Mouse (Mus musculus) hindbrain, embryonic 13.5 days (tissue): ENCODE measurements at regions not wholly inside any gene's neighbourhood (a gene's known extent, or its start where the extent isn't known, plus 50 kb on each side); places are given as distances from the start of the nearest gene placed in this dataset.
A peak's percentile ranks its signal among the peaks of the same experiment; 100 is the strongest.

Experiments
- ATAC-seq: fragments of 200-750 bp; cut with Nextera tagmentation; 2 replicates; pipeline ENCODE4 v1.8.0; 2017; ENCODE audit warnings: moderate TSS enrichment; ENCODE audit not compliant: low FRiP score
- H3K27ac ChIP-seq: fragments of 300-500 bp; sonication (generic); 2 replicates; pipeline ENCODE4 v1.5.1; 2015; ENCODE audit warnings: inconsistent platforms, mild to moderate bottlenecking, moderate library complexity
- H3K27me3 ChIP-seq: fragments of 300-500 bp; sonication (generic); 2 replicates; pipeline ENCODE4 v1.6.1; 2015; ENCODE audit warnings: mild to moderate bottlenecking, inconsistent platforms
- H3K36me3 ChIP-seq: fragments of 300-500 bp; sonication (generic); 2 replicates; pipeline ENCODE4 v1.6.1; 2015; ENCODE audit warnings: mild to moderate bottlenecking, inconsistent platforms
- H3K4me1 ChIP-seq: fragments of 300-500 bp; sonication (generic); replicated peaks from 2 replicates; pipeline ENCODE4 v1.6.1; 2015; ENCODE audit warnings: inconsistent platforms
- H3K4me2 ChIP-seq: fragments of 300-500 bp; sonication (generic); 2 replicates; pipeline ENCODE4 v1.6.1; 2015; ENCODE audit warnings: inconsistent platforms, mild to moderate bottlenecking, moderate library complexity
- H3K4me3 ChIP-seq: fragments of 300-500 bp; sonication (generic); 2 replicates; pipeline ENCODE4 v1.5.1; 2015; ENCODE audit warnings: mild to moderate bottlenecking, inconsistent platforms
- H3K9ac ChIP-seq: fragments of 300-500 bp; sonication (generic); 2 replicates; pipeline ENCODE4 v1.6.1; 2015; ENCODE audit warnings: mild to moderate bottlenecking, inconsistent platforms
- H3K9me3 ChIP-seq: fragments of 300-500 bp; sonication (generic); 2 replicates; pipeline ENCODE4 v1.6.1; 2016; ENCODE audit warnings: inconsistent platforms
- WGBS: fragments of 180-500 bp; shearing (Covaris S2); methylation state at CpG from one replicate; pipeline ENCODE4 v1.1.7; 2015; 5-methylcytosine and 5-hydroxymethylcytosine counted together

DNA sequence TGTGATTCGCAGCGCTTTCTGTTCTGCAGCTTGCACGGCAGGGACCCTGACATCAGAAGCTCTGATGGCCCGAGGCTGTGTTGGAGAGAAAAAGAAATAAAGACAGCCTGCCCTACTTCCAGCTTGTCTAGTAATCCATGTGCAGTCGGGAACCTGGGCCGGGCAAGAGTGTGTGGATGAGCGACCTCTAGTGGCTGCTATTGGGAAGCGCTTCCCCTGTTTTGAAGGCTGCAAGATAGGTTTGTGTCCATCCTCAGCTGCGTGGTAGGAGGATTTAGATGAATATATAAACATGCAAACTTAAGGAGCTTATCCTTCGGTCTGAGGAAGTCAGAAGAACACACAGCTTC is 111.5 kb upstream of the Stmnd1 start:
- Histone ChIP-seq H3K27me3 (no peaks in the 10 kb centered on the region), H3K4me2 (peak overlapping the region; percentile 50), H3K4me3 (peak overlapping the region; percentile 25), H3K9me3 (no peaks in the 10 kb centered on the region), H3K9ac (peak overlapping the region; percentile 60), H3K27ac (peak overlapping the region; percentile 60), H3K4me1 (peaks cover 10% of the 10 kb centered on the region), H3K36me3 (no peaks in the 10 kb centered on the region)
- 2% methylated on average over 10 of the region's 10 CpGs for WGBS
- ATAC-seq: peak; percentile 83

DNA sequence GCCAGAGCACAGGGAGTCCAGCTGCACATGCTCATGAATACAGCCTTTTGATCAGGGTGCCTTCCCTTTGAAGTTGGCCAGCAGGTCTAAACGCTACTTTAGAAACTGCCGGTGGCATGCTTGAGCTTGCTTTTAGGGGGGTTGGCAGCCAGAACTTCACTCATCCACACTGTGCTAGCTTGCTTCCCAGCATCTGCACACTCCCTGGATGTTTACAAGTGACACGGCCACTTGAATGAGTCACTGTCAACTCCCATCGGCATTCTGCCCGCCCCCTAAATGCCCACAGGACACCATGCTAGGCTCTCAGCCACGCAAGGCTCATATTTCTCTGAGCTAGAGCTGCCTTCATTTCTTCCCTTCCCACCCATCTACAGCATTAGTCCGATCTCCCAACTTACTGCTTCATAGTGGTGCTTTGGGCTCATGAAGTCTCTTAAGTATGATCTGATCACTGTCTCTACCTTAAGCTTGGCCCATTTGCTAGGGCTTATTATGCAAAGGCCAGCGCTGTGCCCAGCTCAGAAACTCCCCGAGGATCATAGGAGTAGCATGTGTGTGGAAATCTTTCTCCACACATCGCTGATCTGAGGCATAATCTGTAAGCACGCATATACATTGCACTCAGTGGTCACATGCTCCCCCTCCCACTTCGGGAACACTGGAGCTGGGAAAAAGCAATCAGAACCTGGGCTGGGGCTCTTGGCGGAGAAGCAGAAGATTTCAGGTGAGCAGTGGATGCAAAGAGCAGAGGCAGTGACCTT is 112.1 kb upstream of the Stmnd1 start:
- Histone ChIP-seq H3K9me3 (no peaks in the 10 kb centered on the region), H3K4me1 (peaks cover 10% of the 10 kb centered on the region), H3K27ac (peak overlapping the region; percentile 60), H3K4me3 (peak overlapping the region; percentile 25), H3K4me2 (peak overlapping the region; percentile 50), H3K9ac (peak overlapping the region; percentile 60), H3K36me3 (no peaks in the 10 kb centered on the region), H3K27me3 (no peaks in the 10 kb centered on the region)
- peak; percentile 61 for ATAC-seq
- 34% methylated on average over 13 of the region's 13 CpGs for WGBS

DNA sequence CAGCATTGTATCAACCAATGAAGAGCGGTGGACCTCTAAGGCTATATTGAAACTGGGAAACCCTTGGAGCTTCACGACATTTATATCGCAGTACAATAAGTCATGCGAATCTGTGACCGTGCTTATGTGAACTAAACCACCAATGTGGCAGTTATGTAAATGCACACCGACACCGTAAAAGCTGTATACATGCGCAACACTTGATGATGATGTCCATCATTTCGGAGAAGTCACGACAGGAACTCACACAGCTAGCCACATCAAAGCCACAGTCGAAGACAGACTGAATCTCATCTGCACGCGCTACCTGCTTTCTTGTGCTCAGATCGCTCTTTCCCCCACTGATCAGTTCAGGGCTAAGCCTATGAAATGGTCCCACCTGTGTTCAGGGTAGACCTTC is 114.2 kb upstream of the Stmnd1 start:
- WGBS: 93% methylated on average over 14 of the region's 14 CpGs
- Histone ChIP-seq H3K9me3 (no peaks in the 10 kb centered on the region), H3K9ac (no peak overlapping the region), H3K4me1 (peaks cover 10% of the 10 kb centered on the region), H3K27me3 (no peaks in the 10 kb centered on the region), H3K27ac (no peak overlapping the region), H3K4me3 (no peak overlapping the region), H3K36me3 (no peaks in the 10 kb centered on the region), H3K4me2 (no peak overlapping the region)
- ATAC-seq: no peak

DNA sequence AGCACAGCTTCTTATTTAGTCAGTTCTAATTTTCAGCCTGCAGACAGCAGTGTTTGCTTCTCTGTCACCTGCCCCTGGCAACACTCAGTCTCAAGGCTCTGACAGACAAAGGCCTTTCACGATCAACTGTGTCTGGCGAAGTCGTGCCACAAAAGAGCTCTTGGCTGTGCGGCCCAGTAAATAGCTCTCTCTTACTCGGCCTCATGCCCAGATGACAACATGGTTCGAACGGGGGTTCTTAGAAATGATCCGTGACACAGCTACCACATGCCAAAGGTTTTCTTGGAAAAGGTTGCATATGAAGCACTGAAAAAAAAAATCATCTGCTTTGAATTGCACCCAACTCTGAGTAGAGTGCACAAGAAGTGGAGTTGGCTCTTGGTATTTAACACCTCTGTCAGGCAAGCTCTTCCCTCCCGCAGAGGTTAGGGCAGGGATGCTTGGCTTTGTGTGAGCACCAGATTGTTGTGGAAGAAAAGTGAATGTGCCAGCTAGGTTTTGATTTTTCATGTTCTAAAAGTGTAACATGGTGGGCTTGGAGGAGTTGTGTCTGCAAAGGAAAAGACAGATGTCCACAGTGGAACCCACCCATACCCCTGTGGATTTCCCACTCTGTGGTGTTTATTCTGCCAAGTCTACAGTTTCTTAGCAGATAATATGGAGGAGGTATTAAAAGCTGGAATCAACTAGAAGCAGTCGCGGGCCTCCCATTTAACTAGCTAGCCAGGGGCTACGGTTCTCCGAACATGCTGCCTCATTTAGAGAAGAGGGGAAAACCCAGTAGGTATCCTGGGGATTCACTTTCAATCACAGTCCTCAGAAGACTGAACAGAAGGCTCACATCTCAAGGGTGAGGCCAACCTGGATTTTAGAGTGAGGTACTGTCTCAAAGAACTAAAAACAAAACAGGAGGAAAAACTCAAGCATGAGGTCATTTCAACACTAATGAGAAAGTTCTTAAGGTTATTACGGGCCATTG is 120.0 kb upstream of the Stmnd1 start:
- no peak overlapping the region for H3K9ac ChIP-seq
- no peaks in the 10 kb centered on the region for H3K4me1 ChIP-seq
- H3K4me3 ChIP-seq: no peak overlapping the region
- H3K4me2 ChIP-seq: no peak overlapping the region
- H3K36me3 ChIP-seq: no peaks in the 10 kb centered on the region
- no peak for ATAC-seq
- no peak overlapping the region for H3K27ac ChIP-seq
- H3K9me3 ChIP-seq: 0 out of 2 replicates have a peak, but pooled peaks cover 3% of the 10 kb centered on the region
- 72% methylated on average over 14 of the region's 14 CpGs for WGBS
- no peaks in the 10 kb centered on the region for H3K27me3 ChIP-seq

DNA sequence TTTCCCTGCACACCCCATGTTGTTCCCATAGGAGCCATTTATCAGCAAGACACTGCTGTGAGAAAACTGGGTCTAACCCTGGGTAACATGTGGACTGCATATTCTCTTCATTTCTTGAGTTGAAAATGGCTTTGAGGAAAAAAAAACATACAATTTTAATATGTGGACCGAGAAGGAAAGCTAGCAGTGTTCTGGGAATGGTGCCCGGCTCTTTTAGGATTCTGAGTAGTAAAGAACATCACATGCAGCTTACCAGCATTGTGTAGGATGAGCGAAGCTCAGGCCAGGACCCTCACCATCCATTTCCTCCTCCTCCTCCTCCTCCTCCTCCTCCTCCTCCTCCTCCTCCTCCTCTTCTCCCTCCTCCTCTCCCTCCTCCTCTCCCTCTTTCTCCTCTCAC is 133.5 kb upstream of the Stmnd1 start:
- Histone ChIP-seq H3K27me3 (no peaks in the 10 kb centered on the region), H3K27ac (no peak overlapping the region), H3K4me2 (no peak overlapping the region), H3K9me3 (no peaks in the 10 kb centered on the region), H3K36me3 (no peaks in the 10 kb centered on the region), H3K4me1 (no peaks in the 10 kb centered on the region), H3K9ac (no peak overlapping the region), H3K4me3 (no peak overlapping the region)
- ATAC-seq: no peak
- whole genome bisulfite sequencing: 91% methylated on average over 3 of the region's 3 CpGs

DNA sequence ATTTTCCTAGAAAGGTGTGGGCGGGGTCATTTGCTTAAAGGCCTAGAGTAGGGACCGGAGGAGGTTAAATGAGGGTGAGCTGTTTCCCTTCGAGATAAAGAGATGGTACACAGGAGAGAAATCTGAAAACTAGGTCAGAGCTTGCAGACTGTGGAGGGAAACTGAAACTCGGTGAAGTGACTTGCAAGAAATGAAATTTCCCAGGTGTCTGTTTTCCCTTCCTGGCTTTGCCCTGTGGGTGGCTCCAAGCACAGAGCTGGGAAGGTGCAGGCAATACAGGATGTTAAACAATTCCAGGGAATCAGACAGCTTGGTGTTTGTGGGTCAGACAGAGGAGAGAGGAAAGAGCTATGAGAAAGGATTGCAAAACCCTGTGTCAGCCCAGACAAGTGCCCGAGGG is 134.3 kb upstream of the Stmnd1 start:
- Histone ChIP-seq H3K9ac (no peak overlapping the region), H3K27ac (no peak overlapping the region), H3K9me3 (no peaks in the 10 kb centered on the region), H3K27me3 (no peaks in the 10 kb centered on the region), H3K4me2 (no peak overlapping the region), H3K4me1 (no peaks in the 10 kb centered on the region), H3K36me3 (no peaks in the 10 kb centered on the region), H3K4me3 (no peak overlapping the region)
- no peak for ATAC-seq
- WGBS: 83% methylated on average over 5 of the region's 5 CpGs

DNA sequence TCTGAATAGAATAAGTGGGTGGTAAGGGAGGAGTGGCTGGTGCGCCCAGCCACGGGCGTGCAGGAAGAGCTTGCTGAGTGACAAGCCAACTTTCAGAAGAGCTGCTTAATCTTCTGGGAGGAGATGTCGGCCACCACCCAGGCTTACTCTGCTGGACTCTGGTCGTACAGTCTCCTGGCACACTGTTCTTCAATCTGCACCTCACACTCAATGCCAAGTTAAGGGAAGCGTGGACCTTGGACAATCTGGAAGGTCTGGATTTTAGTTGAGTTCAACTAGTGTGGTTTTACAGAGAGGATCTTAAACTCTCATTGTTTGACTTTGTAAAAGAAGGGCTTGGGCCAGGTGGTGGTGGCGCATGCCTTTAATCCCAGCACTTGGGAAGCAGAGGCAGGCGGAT is 138.1 kb upstream of the Stmnd1 start:
- Histone ChIP-seq H3K9ac (no peak overlapping the region), H3K36me3 (no peaks in the 10 kb centered on the region), H3K9me3 (no peaks in the 10 kb centered on the region), H3K27ac (no peak overlapping the region), H3K4me1 (no peaks in the 10 kb centered on the region), H3K27me3 (no peaks in the 10 kb centered on the region), H3K4me3 (no peak overlapping the region), H3K4me2 (no peak overlapping the region)
- WGBS: 78% methylated on average over 8 of the region's 8 CpGs
- no peak for ATAC-seq

DNA sequence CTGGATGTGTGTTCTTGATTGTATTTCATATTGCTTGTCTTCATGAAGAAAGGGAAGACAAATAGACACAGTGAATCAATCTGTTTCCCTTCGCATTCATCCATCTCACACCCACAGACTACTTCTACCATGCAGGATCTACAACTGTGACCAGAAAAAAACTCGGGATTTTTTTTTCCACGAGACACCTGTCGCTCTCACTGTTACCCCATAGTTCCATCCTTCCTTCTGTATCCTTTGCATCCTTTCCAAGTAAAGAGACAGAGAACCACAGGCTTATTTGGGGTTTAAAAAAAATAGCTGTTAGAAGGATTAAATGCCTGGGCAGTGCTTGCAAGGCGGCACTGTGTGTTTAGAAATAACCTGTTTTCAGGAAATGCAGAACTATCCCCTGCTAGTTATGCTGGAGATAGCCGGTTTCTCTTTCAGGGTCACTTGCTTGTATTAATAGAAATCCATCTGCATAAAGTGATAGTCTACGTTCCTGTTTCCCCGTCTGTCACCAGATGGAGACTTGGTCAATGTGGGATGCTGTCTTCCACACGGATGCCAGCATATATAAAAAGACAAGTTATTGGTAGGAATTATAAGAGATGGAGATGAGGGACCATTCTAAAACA is 144.2 kb upstream of the Stmnd1 start:
- Histone ChIP-seq H3K9me3 (no peaks in the 10 kb centered on the region), H3K27me3 (no peaks in the 10 kb centered on the region), H3K4me2 (no peak overlapping the region), H3K36me3 (no peaks in the 10 kb centered on the region), H3K9ac (no peak overlapping the region), H3K27ac (no peak overlapping the region), H3K4me3 (no peak overlapping the region), H3K4me1 (no peaks in the 10 kb centered on the region)
- no peak for ATAC-seq
- 93% methylated on average over 9 of the region's 9 CpGs for WGBS

DNA sequence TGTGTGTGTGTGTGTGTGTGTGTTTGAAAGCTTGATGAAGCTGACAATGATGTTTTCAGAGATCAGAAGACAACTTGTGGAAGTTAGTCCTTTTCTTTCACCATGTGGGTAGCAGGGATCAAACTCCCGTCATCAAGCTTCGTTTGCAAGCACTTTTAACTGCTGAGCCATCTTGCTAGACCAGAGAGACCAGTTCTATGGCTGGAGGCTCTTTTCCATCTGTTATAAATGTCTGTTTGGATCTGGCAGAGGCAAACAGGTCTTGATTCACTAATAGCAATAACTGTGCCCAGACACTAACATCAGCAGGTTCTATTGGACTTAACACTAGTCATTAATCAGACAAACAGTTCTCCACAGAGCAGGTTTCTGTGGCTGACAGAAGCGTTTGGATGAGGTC is 150.1 kb upstream of the Stmnd1 start:
- 81% methylated on average over 3 of the region's 3 CpGs for whole genome bisulfite sequencing
- no peak for ATAC-seq
- no peak overlapping the region for H3K4me2 ChIP-seq

DNA sequence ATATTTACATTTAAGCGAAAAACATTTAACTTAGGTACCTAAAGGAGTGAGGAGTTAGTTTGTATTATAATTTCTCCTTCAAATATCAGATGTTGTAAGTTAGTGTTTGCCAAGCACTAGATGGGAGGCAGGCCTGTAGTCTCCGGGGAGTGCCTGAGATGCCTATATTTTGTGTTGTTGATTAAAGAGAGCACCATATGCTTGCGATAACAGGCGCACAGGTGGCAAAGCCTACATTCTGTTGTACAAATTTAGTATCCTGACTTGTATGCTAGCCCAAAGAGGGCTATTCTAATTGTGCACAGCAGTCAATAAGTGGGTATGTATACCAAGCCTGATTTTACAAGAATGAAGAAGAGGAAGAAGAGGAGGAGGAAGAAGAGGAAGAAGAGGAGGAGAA is 151.8 kb upstream of the Atxn1 start:
- H3K9ac ChIP-seq: no peak overlapping the region
- no peak overlapping the region for H3K27ac ChIP-seq
- ATAC-seq: no peak
- H3K4me1 ChIP-seq: no peaks in the 10 kb centered on the region
- no peaks in the 10 kb centered on the region for H3K27me3 ChIP-seq
- no peaks in the 10 kb centered on the region for H3K36me3 ChIP-seq
- no peak overlapping the region for H3K4me3 ChIP-seq
- no peak overlapping the region for H3K4me2 ChIP-seq
- 94% methylated on average over 4 of the region's 4 CpGs for WGBS
- H3K9me3 ChIP-seq: no peaks in the 10 kb centered on the region

More for the DNA sequence above, 150.1 kb upstream of the Stmnd1 start:
- Histone ChIP-seq H3K9me3 (no peaks in the 10 kb centered on the region), H3K27ac (no peak overlapping the region), H3K4me1 (no peaks in the 10 kb centered on the region), H3K27me3 (no peaks in the 10 kb centered on the region), H3K9ac (no peak overlapping the region), H3K4me3 (no peak overlapping the region), H3K36me3 (no peaks in the 10 kb centered on the region)

DNA sequence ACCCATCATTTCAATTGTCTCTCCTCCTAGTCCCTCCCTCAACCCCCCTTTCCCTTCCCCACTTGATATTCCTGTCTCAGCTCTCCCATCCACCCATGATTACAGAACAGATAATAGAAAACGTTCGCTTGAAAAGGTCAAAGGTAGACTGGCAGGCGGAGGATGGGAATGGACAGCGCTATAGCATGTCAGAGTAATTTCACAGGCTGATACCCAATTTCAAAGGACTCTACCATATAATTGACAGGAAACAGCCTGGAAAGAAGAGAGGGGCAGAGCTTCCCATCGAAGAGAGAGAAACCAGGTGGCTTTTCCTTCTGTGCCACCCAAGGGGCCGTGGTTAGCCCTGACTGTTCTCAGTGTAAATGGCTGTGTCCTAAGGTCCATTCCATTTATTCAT is 140.2 kb upstream of the Atxn1 start:
- no peaks in the 10 kb centered on the region for H3K36me3 ChIP-seq
- no peaks in the 10 kb centered on the region for H3K27me3 ChIP-seq
- no peak for ATAC-seq
- 31% methylated on average over 6 of the region's 6 CpGs for WGBS
- no peak overlapping the region for H3K4me3 ChIP-seq
- no peaks in the 10 kb centered on the region for H3K9me3 ChIP-seq
- 0 out of 2 replicates have a peak, but pooled peaks cover 3% of the 10 kb centered on the region for H3K4me1 ChIP-seq
- H3K4me2 ChIP-seq: no peak overlapping the region
- no peak overlapping the region for H3K27ac ChIP-seq
- no peak overlapping the region for H3K9ac ChIP-seq

DNA sequence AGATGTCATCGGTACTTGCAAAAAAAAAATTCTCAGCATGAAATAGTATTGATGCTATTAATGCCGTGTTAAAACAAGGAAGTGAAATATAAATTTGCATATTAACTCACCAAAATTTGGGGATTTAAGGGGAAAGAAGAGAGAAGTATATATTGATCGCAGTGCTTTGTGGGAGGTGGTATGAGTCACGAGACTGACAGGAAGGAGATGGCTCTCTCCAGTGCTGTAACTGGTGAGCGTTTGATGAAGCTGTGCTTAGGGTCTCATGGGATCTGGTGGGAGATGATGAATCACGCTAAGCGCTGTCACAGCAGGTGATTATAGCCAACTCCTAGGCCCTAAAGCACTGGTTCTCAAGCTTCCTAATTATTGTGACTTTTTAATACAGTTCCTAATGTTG is 133.8 kb upstream of the Atxn1 start:
- no peak for ATAC-seq
- no peaks in the 10 kb centered on the region for H3K9me3 ChIP-seq
- H3K4me3 ChIP-seq: no peak overlapping the region
- no peaks in the 10 kb centered on the region for H3K36me3 ChIP-seq
- no peak overlapping the region for H3K9ac ChIP-seq
- H3K4me2 ChIP-seq: no peak overlapping the region
- H3K4me1 ChIP-seq: peaks cover 10% of the 10 kb centered on the region; the same call in 1 of the 2 replicates
- H3K27me3 ChIP-seq: no peaks in the 10 kb centered on the region
- H3K27ac ChIP-seq: no peak overlapping the region
- WGBS: 72% methylated on average over 7 of the region's 7 CpGs
